Mouse (Mus musculus) brain, embryonic 14.5 days (tissue): ENCODE results near the gene Stat4. TPM values are rescaled to one million over a fixed set of nuclear protein-coding genes. Genes with fewer than 3 reads are reported as not detected.
A peak's percentile ranks its signal among the peaks of the same experiment; 100 is the strongest.

Experiments
- DNase-seq: peaks from one replicate; pipeline ENCODE4 v3.0.0-alpha.2; 2011; ENCODE audit warnings: low read depth
- CTCF ChIP-seq: fragments of 200-500 bp; IDR thresholded peaks from 2 replicates; pipeline ENCODE4 v1.5.1; 2012; ENCODE audit warnings: inconsistent platforms, mild to moderate bottlenecking, moderate library complexity, borderline replicate concordance; ENCODE audit not compliant: insufficient read depth, insufficient read length; ENCODE audit errors: extremely low read depth
- POLR2A ChIP-seq: fragments of 200-500 bp; IDR thresholded peaks from 2 replicates; pipeline ENCODE4 v1.6.1; 2012; ENCODE audit warnings: mild to moderate bottlenecking, inconsistent platforms, borderline replicate concordance; ENCODE audit not compliant: poor library complexity, insufficient read depth, insufficient read length, severe bottlenecking; ENCODE audit errors: extremely low read depth
- polyA plus RNA-seq: library from polyadenylated mRNA; depleted of rRNA; stranded (reverse); fragments of >200 nt; gene quantifications from 2 replicates; pipeline ENCODE4 v1.2.3, GENCODE M21; 2012; rRNA removed

Stat4 gene
- 0.38 and 0.42 TPM in 2 replicates for polyA plus RNA-seq

DNA sequence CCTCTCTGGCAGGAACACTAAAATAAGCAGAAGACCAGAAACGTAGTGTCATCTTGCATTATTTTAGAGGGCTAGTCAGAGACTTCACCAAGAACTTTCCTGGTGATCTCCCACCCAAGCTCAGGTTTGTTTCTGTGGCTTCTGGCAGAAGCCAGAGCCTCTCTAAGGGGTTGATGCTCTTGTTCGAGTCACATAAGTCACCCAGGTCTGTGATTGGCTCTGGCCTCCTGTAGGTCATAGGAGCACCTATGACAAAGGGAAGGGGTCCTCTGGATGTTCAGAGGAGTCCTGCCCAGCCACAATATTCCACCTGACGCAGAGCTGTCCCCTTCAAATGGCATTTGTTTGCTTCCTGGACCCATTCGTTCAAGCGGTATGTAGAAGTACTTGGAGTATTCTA, at the start of gene Stat4:
Gene Stat4 (plus strand): TSS at position 301 of the 400 bp plus-strand sequence.
- TF ChIP-seq CTCF (no peak), POLR2A (no peak)
- DNase-seq = no peak

DNA sequence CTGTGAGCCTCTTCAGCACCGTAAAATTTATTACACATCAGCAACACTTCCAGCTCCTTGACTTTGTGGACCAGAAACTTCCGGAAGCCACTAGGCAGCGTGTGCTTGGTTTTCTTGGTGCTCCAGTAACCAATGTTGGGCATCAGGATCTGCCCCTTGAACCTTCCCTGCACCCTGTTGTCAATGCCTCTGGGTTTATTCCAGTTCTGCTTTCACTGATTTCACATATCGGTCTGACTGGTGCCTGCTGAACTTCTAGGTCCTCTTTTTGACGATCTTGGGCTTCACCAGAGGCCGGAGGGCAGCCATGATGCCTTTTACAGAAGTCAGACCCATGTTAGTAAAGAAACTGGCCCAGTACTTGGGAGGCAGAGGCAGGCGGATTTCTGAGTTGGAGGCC, 48.6 kb upstream of the Stat4 start:
- no peak for DNase-seq
- TF ChIP-seq POLR2A (no peak), CTCF (no peak)

DNA sequence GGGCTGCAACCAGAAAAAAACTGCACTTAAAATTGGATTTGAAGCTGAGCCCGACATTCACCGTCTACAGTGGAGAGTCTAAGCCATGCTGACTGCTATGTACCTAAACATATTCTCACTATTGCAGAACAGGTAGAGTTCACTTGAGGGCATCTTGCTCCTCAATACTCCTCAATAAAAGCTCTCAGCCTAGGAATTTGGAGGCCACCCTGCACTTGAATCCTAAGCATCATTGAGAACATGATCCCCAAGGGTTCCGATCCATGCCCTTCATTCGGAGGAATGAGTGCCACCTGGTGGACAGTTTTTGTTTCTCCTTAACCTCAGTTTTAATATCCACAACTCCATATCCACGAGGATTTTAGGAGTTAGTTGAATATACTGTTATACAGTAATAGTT, 42.2 kb upstream of the Stat4 start:
- peak; percentile 82 for DNase-seq
- TF ChIP-seq POLR2A (no peak), CTCF (peak; percentile 69; the same call in 1 of the 2 replicates)

DNA sequence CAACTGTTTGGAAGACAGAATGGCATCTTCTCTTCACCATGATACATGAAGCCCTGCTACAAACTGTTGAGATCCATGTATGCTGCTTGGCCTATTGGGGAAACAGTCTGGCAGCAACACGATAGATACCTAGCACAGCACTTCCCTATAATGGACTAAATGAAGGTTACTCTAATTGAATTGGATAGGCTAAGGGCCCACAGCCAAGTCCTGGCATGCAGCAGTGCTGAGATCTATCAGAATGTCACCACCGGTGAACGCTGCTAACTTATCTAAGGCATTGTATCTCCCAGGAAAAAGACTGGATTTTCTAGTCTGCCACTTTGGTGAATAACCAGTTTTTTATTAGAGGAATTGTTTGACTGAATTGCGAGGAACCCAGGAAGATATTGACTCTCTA, 39.8 kb upstream of the Stat4 start:
- no peak for TF ChIP-seq CTCF
- no peak for TF ChIP-seq POLR2A
- DNase-seq = peak; percentile 18

DNA sequence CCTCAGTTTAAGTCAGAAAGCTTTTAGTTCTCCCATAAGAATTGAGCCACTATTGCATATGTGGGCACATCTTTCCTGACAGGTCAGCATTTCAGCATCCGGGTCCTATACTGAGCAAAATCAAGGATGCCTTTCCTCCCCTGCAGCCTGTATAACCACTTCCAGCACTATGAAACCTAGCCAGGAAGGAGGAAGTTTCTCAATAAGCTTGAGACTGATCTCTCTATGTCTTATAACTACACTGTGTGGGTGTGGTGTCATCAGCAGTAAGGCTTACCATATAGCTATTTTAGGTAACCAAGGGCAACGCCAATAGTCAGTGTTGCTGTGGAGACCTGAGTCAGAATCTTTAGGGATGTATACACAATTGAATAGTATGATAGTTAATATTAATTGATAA, 22.3 kb upstream of the Stat4 start:
- DNase-seq = no peak
- TF ChIP-seq POLR2A (no peak), CTCF (no peak)

DNA sequence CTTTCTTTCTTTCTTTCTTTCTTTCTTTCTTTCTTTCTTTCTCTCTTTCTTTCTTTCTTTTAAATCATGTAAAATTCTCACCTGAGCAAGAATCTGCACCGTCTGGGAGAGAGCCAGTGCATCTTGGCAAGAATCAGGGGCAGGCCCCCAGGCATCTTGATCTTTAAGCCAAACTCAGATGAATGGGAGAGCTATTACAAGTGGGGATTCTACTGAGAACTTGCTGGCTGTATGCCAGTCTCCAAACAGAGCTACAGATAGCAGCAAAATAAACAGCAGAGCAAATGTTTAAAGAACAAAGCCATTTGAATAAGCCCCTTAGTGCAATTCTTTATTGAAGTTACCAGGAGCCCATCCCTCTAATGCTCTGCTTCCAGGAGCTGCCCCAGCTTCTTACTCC, 18.0 kb upstream of the Stat4 start:
- TF ChIP-seq CTCF (no peak), POLR2A (no peak)
- DNase-seq = peak; percentile 89

DNA sequence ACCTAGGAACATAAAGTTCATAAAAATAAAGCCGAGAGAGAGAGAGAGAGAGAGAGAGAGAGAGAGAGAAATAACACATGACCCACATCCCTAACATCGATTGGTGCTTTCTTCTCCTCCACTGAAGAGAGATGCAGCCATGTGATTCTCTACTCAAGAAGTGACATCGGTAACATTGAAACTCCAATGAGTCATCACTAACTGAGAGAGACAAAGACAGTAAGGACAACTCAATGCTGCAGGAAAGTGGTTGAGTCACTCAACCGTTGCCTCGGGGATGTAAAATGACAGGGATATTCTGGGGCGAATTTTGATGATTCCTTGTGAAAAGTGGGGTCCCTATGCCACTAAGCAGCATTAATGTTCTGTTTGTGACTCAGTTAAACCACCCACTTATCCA, 16.8 kb upstream of the Stat4 start:
- TF ChIP-seq CTCF = no peak
- TF ChIP-seq POLR2A = no peak

DNA sequence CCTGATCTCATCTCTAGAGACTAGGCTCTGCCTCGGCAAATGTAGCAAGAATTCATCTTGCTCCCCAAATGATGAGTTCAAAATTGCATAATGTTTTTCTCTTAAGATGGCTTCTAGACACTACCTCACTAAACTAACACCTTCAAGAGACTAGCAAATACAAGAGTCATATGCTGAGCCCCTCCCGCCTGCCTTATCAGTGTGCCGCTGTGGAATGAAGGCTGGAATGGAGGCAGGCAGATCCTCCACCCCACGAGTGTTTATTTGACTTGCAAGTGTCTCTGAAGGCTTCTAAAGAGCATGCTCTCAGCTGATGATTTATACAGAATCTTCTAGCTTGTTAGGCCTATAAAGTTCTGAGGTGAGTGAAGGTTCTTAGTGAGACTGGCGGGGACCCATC, 11.4 kb upstream of the Stat4 start:
- no peak for DNase-seq
- TF ChIP-seq CTCF (no peak), POLR2A (no peak)

More for the DNA sequence above, 16.8 kb upstream of the Stat4 start:
- DNase-seq = no peak

DNA sequence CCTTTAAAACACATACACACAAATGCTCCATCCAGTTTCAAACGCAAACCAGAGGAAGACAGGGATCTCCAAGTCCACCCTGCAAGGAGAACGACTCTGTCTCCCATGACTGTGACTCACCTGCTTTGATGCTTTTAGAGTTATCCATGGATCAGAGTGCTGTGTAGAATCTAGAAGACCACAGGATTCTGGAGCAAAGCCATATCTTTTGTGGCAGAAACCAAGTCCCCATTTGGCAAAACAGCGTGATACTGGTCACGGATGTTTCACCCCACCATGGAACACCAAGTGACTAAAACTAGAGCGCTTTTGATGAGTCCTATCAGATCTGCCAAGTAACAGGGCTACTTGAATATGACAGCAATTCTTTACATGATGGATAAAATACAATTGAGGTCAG, 7.9 kb upstream of the Stat4 start:
- no peak for DNase-seq
- TF ChIP-seq CTCF (no peak), POLR2A (no peak)

DNA sequence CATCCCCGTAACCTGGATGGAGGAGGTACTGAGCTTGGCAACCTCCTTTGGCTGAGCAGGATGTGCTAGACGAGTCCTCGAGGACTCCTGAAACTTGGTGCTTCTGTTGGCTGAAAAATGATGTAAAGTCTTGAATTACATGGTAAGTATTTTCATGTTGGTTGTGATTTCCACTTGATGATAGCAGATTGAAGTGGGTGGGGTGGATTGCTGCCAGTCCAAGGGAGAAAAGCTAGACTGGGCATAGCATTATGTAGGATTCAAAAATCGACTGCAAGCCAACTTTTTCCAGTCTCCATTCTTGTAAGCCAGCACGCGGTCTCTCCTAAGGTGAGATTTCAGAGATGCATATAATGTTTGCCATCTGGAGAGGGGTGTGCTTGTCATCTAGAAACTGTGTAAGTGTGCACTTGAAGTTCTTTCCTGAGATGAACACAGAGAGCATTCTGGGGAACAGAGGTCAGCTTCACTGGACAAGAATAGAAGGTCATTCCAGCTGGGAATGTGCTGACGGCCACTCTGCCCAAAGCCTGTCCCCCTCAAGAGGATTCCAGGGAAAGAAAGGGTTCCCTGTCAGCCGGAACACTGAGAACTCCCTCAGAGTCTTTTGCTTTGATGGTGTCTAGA, 5.1 kb downstream of the Stat4 start:
- no peak for DNase-seq
- TF ChIP-seq CTCF (no peak), POLR2A (no peak)

DNA sequence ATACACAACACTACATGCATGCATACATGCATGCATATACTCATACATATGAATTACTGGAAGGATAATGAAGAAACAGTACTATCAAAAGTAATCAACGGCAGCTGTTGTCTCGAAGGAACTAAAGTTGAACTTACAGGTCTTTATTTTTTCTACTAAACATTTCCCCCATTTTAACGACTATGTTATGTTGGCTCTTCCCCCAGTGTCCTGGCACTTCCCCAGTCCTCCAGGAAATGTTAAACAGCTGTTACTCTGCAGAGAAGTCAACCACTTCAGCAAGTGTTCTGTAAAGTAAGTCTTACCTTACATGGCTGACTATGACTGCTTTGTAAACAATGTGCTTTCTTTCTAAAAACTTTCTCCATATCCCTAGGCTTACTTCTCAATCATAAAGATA, 9.1 kb downstream of the Stat4 start:
- no peak for DNase-seq
- TF ChIP-seq POLR2A (no peak), CTCF (no peak)
